Mouse (Mus musculus) lung, embryonic 16.5 days (tissue): ENCODE data around the gene Tspyl2. TPM values are rescaled to one million over a fixed set of nuclear protein-coding genes. Genes with fewer than 3 reads are reported as not detected.
"Not testable (repeated sequence)": the region's sequence is repeated elsewhere in the genome, so short reads cannot be mapped to it uniquely, and the experiment has no call there.

ENCODE experiments used
- ATAC-seq: fragments of 200-750 bp; cut with Nextera tagmentation; 2 replicates; pipeline ENCODE4 v1.8.0; 2017; ENCODE audit warnings: low read depth, mild to moderate bottlenecking, moderate library complexity
- H3K27ac ChIP-seq: fragments of 300-500 bp; sonication (generic); 2 replicates; pipeline ENCODE4 v1.5.1; 2014; ENCODE audit warnings: mild to moderate bottlenecking, control low read depth, low read length
- H3K27me3 ChIP-seq: fragments of 300-500 bp; sonication (generic); 2 replicates; pipeline ENCODE4 v1.6.1; 2014; ENCODE audit warnings: low read depth, low read length, mixed read lengths; ENCODE audit not compliant: control insufficient read depth, insufficient read depth
- H3K36me3 ChIP-seq: fragments of 300-500 bp; sonication (generic); 2 replicates; pipeline ENCODE4 v1.6.1; 2014; ENCODE audit warnings: low read length; ENCODE audit not compliant: control insufficient read depth, insufficient read depth
- H3K4me1 ChIP-seq: fragments of 300-500 bp; sonication (generic); replicated peaks from 2 replicates; pipeline ENCODE4 v1.6.1; 2014; ENCODE audit warnings: low read length, mixed read lengths; ENCODE audit not compliant: control insufficient read depth, insufficient read depth
- H3K4me2 ChIP-seq: fragments of 300-500 bp; sonication (generic); 2 replicates; pipeline ENCODE4 v1.6.1; 2014; ENCODE audit warnings: low read depth, low read length, control low read depth
- H3K4me3 ChIP-seq: fragments of 300-500 bp; sonication (generic); 2 replicates; pipeline ENCODE4 v1.5.1; 2014; ENCODE audit warnings: mild to moderate bottlenecking, low read length, control low read depth
- H3K9ac ChIP-seq: fragments of 300-500 bp; sonication (generic); 2 replicates; pipeline ENCODE4 v1.6.1; 2014; ENCODE audit warnings: low read length, control low read depth
- H3K9me3 ChIP-seq: fragments of 300-500 bp; sonication (generic); 2 replicates; pipeline ENCODE4 v1.6.1; 2016; ENCODE audit warnings: low read length; ENCODE audit not compliant: control insufficient read depth
- WGBS: fragments of 180-500 bp; shearing (Covaris S2); extraction: QIAGEN DNeasy Blood & Tissue Kit; methylation state at CpG from one replicate; pipeline ENCODE4 v1.1.7; 2014; 5-methylcytosine and 5-hydroxymethylcytosine counted together
- polyA plus RNA-seq: library from polyadenylated mRNA; unstranded; fragments of >200 nt; fragmentation: Nextera tagmentation; extraction: Ambion mirVana; gene quantifications from 2 replicates; pipeline ENCODE4 v1.2.1, GENCODE M21; 2015

Gene Tspyl2
- polyA plus RNA-seq, 1 experiment from 2014 or later = 25.8 TPM

GRCm38 (mm10) chrX:152336546-152337332, 5.5 kb downstream of the Tspyl2 start:
- Histone ChIP-seq H3K36me3 (0 out of 2 replicates have a peak, but pooled peaks cover 2% of the 10 kb centered on the region), H3K27ac (peak overlapping the region; percentile 88), H3K9me3 (no peaks in the 10 kb centered on the region), H3K27me3 (peaks cover 6% of the 10 kb centered on the region; the same call in 1 of the 2 replicates), H3K4me3 (peak overlapping the region; percentile 34), H3K9ac (peak overlapping the region; percentile 66), H3K4me2 (peak overlapping the region; percentile 50), H3K4me1 (peaks cover 4% of the 10 kb centered on the region; the same call in 1 of the 2 replicates)
- WGBS = 15% methylated on average over 33 of the region's 33 CpGs
- ATAC-seq = peak; percentile 100

- H3K36me3 ChIP-seq, H3K9me3 ChIP-seq, H3K27me3 ChIP-seq, H3K4me1 ChIP-seq, ATAC-seq: not testable (repeated sequence)
- peak overlapping the region; percentile 3; the same call in 1 of the 2 replicates for H3K9ac ChIP-seq
- peak overlapping the region; percentile 34 for H3K4me3 ChIP-seq
- H3K4me2 ChIP-seq = peak overlapping the region; percentile 48
- peak overlapping the region; percentile 88; the same call in 1 of the 2 replicates for H3K27ac ChIP-seq
- 36% methylated on average over 4 of the region's 4 CpGs for WGBS
Observed at GRCm38 (mm10) chrX:152336123-152336522, 6.1 kb downstream of the Tspyl2 start.

DNA sequence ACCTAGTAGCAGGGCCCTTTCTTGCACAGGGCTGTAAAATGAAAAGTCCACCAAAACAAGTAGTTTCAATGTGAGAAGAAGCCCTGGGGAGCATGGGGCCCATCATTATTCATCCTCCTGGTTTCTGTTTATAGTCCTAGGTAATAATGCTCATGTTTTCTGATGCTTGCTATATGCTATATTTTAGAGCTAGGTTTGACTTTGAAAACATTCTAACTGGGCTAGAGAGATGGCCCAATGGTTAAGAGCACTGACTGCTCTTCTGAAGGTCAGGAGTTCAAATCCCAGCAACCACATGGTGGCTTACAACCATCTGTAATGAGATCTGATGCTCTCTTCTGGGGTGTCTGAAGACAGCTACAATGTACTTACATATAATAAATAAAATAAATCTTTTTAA, 12.8 kb downstream of the Tspyl2 start:
- H3K27me3 ChIP-seq, ATAC-seq, H3K4me2 ChIP-seq: not testable (repeated sequence)

GRCm38 (mm10) chrX:152327689-152328052, 14.6 kb downstream of the Tspyl2 start:
- Histone ChIP-seq H3K9ac (peak overlapping the region; percentile 43), H3K9me3 (no peaks in the 10 kb centered on the region), H3K27ac (0 out of 2 replicates have a peak overlapping the region, but pooled peaks have one; percentile 4), H3K4me3 (peak overlapping the region; percentile 64), H3K4me2 (peak overlapping the region; percentile 66), H3K4me1 (0 out of 2 replicates have a peak, but pooled peaks cover 2% of the 10 kb centered on the region), H3K36me3 (no peaks in the 10 kb centered on the region), H3K27me3 (peaks cover 2% of the 10 kb centered on the region; the same call in 1 of the 2 replicates)
- 15% methylated on average over 8 of the region's 8 CpGs for WGBS
- ATAC-seq = peak; percentile 18; the same call in 1 of the 2 replicates

More for the DNA sequence above, 12.8 kb downstream of the Tspyl2 start:
- H3K36me3 ChIP-seq, H3K27ac ChIP-seq, H3K4me1 ChIP-seq, H3K4me3 ChIP-seq, H3K9me3 ChIP-seq, H3K9ac ChIP-seq: not testable (repeated sequence)

DNA sequence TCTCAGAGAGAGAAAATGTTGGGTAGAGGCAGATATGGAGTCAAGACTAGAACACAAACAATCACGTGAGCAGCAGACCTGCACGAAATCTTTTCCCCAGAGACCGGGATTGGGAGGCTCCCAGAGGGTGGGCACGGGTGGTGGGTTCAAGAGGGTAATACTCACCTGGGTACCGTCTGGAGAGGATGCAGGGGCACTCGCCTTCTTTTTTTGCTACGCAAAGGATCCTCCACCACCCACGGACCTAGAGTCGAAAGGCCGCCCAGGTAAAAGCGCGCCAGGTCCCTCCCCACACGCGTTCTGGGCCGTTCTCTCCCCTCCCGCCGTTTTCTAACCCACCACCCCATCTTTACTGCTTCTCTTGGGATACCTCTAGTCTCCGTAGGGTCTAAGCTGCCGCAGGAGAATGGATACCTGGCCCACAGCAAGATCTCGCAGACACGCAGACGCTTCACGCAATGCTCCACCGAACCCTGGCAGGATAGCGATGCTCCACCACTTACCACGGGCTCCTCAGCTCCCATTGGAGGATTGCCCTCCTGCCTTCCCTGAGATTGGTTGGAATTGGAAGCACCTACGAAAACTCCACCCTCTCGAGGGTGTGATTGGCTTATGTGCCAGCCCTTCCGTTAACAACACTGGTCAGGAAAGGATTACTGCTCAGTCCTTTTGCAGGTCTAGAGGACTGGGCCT, 15.1 kb downstream of the Tspyl2 start, which contains the start of gene Kantr:
Gene Kantr (minus strand): TSS at position 500 of the 693 bp plus-strand sequence.
- peak within 1 kb of the TSS; percentile 66 for H3K4me2 ChIP-seq
- 9% methylated on average over 26 of the region's 29 CpGs for WGBS
- H3K27me3 ChIP-seq = peaks cover 2% of the 10 kb centered on the region; the same call in 1 of the 2 replicates
- H3K9me3 ChIP-seq = no peaks in the 10 kb centered on the region
- peak within 1 kb of the TSS; percentile 71 for H3K9ac ChIP-seq
- H3K4me3 ChIP-seq = peak within 1 kb of the TSS; percentile 64
- 0 out of 2 replicates have a peak within 1 kb of the TSS, but pooled peaks have one; percentile 4 for H3K27ac ChIP-seq
- 0 out of 2 replicates have a peak, but pooled peaks cover 2% of the 10 kb centered on the region for H3K4me1 ChIP-seq
- ATAC-seq = peak; percentile 99
- H3K36me3 ChIP-seq = no peaks in the 10 kb centered on the region

DNA sequence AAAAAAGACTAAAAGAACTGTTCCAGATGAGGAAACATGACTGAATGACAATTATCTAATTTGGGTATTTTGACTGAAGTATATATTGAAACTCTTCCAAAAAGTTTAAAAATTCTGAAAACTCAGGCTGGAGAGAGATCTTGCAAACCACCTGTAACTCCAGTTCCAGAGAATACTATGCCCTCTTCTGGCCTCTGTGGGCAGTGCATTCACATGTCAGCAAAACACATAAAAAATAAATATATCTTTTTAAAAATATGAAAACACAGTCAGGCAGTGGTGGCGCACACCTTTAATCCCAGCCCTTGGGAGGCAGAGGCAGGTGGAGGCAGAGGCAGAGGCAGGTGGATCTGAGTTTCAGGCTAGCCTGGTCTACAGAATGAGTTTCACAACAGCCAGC, 18.6 kb downstream of the Tspyl2 start:
- H3K27me3 ChIP-seq = no peaks in the 10 kb centered on the region; the same call in none of the 2 replicates
- no peak overlapping the region for H3K9ac ChIP-seq
- ATAC-seq = no peak
- no peaks in the 10 kb centered on the region for H3K9me3 ChIP-seq
- H3K4me3 ChIP-seq = no peak overlapping the region
- 94% methylated on average over 1 of the region's 1 CpGs for WGBS
- no peaks in the 10 kb centered on the region for H3K36me3 ChIP-seq
- 0 out of 2 replicates have a peak, but pooled peaks cover 2% of the 10 kb centered on the region for H3K4me1 ChIP-seq
- no peak overlapping the region for H3K27ac ChIP-seq
- H3K4me2 ChIP-seq = no peak overlapping the region

GRCm38 (mm10) chrX:152322776-152323175, 19.4 kb downstream of the Tspyl2 start:
- 37% methylated on average over 2 of the region's 2 CpGs for WGBS
- no peak overlapping the region for H3K27ac ChIP-seq
- H3K4me3 ChIP-seq = no peak overlapping the region
- H3K4me2 ChIP-seq = no peak overlapping the region
- H3K36me3 ChIP-seq = no peaks in the 10 kb centered on the region
- H3K27me3 ChIP-seq = no peaks in the 10 kb centered on the region; the same call in none of the 2 replicates
- H3K4me1 ChIP-seq = 0 out of 2 replicates have a peak, but pooled peaks cover 2% of the 10 kb centered on the region
- H3K9ac ChIP-seq = no peak overlapping the region
- H3K9me3 ChIP-seq = no peaks in the 10 kb centered on the region
- ATAC-seq = no peak

- Histone ChIP-seq H3K9ac (no peak overlapping the region), H3K9me3 (no peaks in the 10 kb centered on the region), H3K4me2 (no peak overlapping the region), H3K27ac (no peak overlapping the region), H3K4me1 (no peaks in the 10 kb centered on the region), H3K36me3 (no peaks in the 10 kb centered on the region), H3K4me3 (no peak overlapping the region), H3K27me3 (no peaks in the 10 kb centered on the region; the same call in 1 of the 2 replicates)
- ATAC-seq = no peak
- 76% methylated on average over 4 of the region's 4 CpGs for WGBS
Observed at GRCm38 (mm10) chrX:152320535-152320934, 21.7 kb downstream of the Tspyl2 start.

DNA sequence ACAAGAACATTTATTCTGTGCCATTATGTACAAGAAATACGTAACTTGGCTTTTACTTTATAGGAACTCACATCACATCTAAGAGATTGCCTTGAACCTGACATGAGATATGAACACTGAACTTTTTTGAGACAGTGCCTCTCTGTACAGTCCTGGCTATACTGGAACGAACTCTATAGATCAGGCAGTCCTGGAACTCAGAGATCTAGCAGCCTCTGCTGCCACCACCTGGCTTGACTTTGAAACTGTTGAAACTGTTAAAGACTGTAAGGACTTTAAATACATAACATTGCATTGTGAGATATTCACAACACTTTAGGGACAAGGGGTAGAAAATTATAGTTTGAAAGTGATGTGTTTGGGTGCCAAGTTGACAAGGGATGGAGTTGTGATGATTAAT, 34.3 kb downstream of the Tspyl2 start:
- Histone ChIP-seq H3K4me3 (no peak overlapping the region), H3K27me3 (peaks cover 2% of the 10 kb centered on the region; the same call in 1 of the 2 replicates), H3K27ac (no peak overlapping the region), H3K4me1 (no peaks in the 10 kb centered on the region), H3K9me3 (no peaks in the 10 kb centered on the region), H3K36me3 (no peaks in the 10 kb centered on the region), H3K4me2 (no peak overlapping the region), H3K9ac (no peak overlapping the region)
- 51% methylated on average over 2 of the region's 2 CpGs for WGBS
- ATAC-seq = no peak
